Mouse (Mus musculus) adrenal gland, postnatal 25 days (tissue): ENCODE results near the gene Tmem256. TPM values are rescaled to one million over a fixed set of nuclear protein-coding genes. Genes with fewer than 3 reads are reported as not detected.
A peak's percentile ranks its signal among the peaks of the same experiment; 100 is the strongest.
"Not testable (repeated sequence)": the region's sequence is repeated elsewhere in the genome, so short reads cannot be mapped to it uniquely, and the experiment has no call there.

Experiments used
- DNase-seq: peaks from one replicate; pipeline ENCODE4 v3.0.0; 2021; ENCODE audit warnings: mixed read lengths
- total RNA-seq: library from RNA; stranded (reverse); gene quantifications from 2 replicates; pipeline ENCODE4 v1.2.3, GENCODE M21; 2021

The Tmem256 gene
- total RNA-seq, 1 experiment from 2014 or later, result 149 TPM

DNA sequence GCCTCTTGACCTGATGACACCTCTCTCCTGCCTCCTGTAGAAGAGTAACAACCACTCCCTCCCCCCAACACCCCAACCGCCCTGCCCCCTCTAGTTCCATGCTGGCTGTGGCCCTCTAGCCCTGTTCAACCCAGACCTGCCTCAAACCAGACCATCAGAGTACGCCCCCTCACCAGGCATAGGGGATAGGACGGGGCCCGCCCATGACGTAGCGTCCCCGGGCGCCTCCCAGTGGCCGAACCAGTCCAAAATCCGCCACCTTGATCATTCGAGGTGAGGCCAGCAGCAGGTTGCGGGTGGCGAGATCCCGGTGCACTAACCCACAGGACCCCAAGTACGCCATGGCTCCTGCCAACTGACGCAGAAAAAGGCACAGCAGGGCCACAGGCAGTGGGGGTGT, 17.0 kb downstream of the Tmem256 start:
- peak; percentile 56 for DNase-seq

DNA sequence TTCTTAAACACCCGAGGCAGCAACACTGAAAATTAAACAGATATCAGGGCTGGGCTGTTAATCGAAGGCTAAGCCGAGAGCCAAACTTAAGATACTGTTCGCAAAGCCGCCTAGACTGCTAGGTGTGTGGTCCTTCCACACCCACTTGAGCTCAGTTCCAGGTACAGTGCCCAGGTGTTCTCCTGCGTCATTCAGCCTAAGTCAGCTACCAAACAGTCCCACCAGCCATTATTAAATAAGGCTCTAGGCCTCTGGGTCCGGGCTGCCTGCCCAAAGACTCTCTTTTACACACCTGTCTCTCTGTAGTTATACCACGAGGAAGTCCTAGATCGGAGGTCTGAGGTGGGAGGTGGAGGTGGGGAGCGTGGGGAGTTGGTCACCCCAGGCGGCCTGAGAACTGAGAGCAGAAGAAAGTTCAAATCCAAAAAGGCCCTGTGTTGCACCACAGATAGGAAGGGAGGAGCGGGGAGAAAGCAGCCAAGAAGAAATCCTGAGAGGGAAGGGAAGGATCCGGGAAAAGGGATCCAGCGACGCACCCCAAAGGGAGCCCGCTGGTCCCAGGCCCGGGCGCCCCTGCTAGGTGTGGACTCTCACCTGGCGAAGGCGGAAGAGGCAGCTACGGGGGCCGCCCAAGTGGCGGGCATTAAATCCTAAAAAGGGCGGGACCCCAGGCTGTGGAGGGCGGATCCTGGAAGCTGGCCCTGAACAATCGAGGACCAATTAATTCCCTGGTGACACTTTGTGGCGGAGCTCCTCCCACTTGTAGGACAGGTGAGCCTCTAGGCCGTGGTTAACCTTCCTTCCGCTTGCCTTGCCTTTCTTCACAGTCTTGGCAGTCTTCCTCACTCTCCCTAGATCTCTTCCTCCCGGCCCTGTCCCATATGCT, 20.0 kb downstream of the Tmem256 start, which contains the start of gene Tnk1:
Tnk1 (minus strand) TSS at position 618 of the 886 bp plus-strand sequence.
- no peak for DNase-seq

DNA sequence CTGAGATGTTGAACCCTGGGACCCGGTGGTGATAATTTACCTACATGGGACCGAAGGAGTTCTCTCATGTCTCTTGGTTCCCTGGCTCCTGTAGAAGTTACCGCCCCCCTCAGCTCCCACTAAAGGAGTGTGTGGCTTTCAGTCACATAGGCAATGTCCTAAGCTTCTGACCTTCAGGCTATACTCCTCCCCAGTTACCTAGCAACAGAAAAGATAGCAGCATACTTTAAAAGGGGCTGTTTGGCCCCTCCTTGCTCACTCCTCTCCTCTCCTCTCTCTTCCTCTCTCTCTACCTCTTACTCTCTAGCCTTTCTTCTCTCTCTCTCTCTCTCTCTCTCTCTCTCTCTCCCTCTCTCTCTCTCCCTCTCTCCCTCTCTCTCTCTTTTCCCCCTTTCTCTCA, 25.4 kb downstream of the Tmem256 start:
- DNase-seq, result not testable (repeated sequence)

DNA sequence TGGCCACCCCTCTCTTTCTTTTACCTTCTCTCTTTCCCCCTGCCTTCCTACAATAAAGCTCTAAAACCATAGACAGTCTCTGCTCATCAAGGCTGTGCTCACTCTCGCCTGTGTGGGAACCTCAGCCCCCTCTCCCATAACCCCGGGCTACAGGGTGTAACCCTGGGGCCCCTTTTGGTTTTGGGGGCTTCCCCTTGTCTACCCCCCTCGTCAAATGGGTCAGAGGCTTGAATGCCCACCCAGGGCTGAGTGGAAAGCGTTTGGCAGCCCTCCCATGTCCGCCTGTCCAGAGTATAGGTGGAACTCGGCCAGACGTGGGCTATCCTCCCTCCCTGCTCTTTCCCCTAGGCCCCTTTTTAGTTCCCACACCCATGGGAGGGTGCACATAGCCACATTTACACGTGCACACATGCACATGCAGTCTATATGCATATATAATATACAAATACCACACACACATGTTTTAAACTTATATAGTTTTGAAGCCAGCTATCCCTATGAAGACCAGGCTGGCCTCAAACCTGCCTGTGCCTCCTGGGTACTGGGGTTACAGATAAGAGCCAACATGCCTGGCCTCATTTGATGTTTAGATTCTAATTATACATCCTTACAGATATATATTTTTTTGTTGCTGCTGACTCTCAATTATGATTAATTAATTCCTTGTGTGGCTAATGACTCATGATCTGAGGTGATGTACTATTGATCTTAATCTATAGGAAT, 26.0 kb downstream of the Tmem256 start:
- DNase-seq, result no peak

DNA sequence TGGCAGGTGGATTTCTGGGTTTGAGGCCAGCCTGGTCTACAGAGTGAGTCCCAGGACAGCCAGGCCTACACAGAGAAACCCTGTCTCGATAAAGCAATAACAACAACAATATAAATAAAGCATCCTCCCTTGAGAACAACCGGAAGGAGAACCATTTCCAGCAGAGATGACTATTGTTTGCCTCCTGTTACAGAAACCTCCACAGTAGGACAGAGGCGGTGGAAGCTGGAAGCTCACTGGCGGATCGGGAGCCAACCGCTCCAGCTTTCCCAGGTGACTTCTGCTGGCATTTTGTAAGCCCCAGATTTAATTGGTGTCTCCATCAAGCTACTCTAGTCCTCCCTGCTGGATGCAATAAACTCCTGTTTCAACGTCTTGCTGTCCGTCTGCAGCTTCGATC, 27.2 kb downstream of the Tmem256 start:
- DNase-seq, result no peak

DNA sequence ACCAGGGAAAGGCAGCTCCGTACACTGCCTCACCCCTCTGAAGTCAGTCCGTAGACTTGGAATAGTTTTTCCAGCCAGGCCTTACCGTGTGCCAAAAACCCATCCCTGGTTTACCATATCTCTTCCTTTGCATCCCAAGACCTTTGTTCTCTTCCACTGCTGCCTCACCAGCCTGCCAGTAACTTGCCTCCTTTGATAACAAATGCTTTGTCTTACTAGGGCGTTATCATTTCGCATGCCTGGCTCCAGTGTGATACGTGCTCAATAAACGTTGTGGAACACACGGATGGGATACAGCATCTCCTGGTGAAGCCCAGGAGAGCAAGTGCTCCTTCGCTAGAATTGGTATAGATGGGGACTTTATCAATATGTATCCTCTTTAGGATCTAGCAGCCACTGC, 29.0 kb downstream of the Tmem256 start:
- no peak for DNase-seq

DNA sequence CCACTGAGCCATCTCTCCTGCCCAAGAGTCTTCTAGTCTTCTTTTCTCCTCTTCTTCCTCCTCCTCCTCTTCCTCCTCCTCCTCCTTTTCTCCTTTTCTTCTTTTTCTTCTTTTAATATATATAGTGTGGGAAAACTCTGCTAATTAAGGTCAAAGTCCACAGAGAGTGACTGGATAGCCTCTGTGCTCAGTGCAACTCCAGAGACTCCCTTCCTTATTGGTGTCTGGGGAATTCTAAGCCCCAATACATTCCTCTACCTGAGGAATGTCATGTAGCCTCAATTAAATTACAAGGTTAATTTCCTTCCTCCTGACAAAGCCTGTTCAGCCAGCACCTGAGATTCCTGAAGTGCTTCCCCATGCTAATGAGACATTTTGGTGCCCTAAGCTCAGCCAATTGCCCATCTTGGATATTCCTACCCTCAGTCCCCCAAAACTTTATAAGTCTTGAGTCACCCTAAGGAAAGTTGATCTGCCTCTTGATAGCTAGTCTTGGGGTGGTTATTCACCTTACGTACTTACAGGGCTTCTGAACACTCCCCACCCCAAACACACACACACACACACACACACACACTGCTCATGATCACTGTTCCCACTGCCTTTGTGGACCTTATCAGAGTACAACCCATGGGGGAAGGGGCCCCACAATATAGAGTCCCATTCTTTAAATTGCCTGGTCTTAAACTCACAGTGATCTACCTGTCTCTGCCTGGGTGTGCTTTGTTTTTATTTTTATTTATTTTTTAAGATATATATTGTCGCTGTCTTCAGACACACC, 32.2 kb downstream of the Tmem256 start:
- no peak for DNase-seq

DNA sequence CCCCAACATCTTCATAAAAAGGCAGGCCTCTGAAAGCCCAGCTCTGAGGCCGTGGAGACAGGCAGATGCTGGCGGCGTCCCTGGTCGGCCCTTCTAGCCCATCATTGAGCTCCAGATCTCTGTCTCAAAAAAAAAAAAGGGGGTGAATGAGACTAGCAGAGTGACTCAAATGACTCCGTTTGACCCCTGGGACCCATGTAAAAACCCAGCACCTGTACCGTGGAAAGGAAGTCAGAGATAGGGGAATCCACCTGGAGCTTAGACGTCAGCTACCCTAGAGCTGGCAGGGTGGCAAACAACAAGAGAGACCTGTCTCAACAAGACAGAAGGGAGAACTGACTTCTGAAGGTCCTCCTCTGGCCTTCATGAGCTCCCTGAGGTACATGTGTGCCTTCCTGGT, 33.5 kb downstream of the Tmem256 start:
- no peak for DNase-seq

DNA sequence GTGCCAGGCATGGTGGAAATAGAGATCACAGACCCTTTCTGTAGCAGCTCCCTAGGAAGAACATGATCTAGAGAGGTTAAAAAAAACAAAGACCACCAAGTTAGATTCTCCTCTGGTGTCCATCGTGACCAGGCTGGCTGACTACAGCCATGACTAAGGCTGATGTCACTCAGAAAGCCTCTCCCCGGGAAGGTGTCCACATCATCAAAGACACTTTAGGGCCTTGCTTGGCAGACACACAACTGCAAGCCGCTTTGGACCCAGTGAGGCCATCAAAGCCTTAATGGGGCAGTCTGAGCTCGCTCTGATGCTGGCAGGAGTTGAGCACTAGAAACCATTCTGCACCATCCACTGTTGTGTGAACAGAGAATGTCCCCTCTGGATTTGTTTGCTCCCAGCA, 34.1 kb downstream of the Tmem256 start:
- DNase-seq, result peak; percentile 26

DNA sequence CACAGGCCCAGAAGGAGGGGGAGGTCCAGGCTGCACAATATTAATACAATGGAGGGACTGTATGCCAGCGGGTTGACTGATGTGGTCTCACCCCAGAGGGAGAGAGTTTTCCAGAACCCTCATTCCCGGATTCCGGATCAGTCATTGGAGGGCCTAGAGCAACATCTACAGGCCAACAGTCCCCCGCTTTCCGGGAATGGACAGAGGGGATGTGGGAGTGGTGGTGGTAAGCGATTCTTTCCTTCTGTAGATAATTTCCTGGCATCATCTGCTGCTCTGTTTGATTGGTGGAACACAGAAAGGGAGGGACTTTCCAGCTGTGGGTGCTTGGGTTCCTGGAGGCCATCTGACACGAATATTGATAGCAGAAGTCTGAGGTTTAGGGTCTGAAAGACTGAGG, 37.9 kb downstream of the Tmem256 start:
- no peak for DNase-seq

DNA sequence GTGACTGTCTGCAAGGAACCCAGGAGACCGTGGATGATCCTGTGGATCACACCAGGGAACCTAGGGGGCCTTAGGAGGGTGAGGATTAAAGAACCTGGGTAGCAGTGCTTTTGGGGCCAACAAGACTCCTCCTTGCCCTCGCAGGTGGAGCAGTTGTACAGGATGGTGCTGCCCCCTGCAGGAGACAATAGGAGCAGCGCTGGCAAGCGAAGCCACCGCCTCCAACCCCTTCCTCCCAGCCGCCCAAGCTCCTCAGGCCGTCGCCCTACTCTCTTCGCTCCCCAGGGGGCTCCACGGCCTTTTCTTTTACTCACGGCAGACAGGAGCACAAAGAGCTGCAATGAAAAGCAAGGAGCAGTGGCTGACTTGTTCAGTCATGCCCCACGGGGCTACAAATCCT, 38.6 kb downstream of the Tmem256 start:
- peak; percentile 87 for DNase-seq

DNA sequence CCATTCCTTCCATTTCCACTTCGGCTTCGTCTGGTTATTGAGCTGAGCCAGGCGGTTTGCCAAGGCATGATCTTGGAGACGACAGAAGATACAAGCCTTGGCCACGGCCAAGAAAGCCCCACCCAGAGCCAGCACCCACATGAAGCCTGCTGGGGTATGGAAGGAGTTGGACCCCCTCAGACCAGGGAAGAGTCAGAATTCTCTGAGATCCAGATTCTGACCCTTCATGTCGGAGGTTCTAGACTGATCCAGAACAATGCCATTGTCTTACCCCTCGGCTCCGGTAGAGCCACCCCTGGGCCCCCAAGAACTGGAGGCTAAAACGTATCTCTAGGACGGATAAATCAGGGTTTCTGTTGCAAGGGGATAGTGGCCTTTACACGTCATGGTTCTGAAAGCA, 39.6 kb downstream of the Tmem256 start, which contains the start of gene Tmem95:
Tmem95 (minus strand) TSS at position 141 of the 400 bp plus-strand sequence.
- DNase-seq, result no peak

DNA sequence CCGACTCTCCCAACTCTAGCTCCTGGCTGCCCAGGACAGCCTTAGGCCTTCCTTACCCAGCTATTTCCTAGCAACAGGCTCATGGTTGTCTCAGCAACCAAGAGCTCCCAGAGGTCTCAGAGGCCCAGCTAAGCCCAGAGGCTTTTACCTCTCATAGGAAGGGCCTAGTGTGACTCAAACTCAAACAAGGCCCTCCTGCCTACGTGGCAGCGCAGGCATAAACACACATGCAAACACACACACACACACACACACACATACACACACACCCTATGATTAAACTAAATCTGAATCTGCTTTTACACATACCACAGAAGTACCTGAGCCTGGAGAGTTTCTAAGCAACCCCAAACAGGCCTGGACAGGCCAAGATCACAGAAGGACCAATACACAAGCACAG, 40.1 kb downstream of the Tmem256 start:
- no peak for DNase-seq

DNA sequence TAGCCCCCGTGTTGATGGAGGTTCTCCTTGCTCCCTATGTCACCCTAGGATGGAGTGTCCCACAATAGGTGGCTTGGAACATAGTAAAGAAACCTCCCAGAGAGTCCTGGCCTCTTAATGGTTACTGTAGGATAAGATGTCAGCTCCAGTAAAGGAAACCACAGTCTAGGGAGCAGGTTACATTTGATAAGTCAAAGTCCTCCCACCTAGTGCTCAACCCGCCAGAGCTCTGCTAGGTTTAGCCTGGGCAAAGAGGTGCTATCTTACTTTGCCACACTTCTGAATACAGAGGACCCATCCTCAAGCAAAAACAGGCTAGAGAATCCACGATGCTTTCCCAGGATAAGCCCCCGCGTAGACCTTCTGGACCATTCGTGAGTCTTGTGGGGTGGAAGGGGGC, 40.6 kb downstream of the Tmem256 start:
- no peak for DNase-seq

DNA sequence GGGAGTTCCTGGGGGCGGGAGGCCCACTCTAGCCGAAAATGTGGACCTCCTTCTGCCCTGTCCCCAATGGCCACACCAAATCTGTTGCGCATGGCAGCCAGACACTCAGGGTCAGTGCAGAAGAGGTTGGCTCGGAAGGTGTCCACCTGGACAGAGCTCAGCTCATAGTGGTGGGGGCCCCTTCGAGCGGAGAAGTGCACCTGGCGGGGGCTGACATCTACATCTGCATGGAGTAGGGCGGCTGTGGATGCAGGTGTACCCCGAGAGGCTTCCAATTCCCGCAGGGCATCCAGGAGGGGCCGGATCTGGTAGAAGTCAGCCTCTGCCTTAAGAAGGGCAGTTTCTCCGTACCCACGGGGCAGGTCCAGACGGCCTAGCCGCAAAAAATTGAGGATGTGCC, 41.4 kb downstream of the Tmem256 start:
- DNase-seq, result no peak

DNA sequence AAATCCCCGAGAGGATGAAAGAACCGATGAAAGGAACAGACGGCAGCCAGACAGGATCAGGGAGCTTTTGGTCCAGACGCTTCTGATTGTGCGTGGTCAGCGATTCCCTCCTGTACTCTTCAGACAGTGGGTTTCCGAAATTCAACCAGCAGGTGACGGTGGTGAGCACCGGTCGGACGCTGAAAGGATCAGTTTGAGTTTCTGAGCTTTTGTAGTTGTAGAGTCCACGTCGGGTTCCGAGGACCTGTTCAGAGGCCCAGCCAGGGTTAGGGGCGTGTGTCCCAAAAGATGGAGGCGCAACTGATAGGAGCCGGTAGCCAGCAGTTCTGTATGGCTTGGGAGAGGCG, 42.2 kb downstream of the Tmem256 start:
- DNase-seq, result peak; percentile 66

DNA sequence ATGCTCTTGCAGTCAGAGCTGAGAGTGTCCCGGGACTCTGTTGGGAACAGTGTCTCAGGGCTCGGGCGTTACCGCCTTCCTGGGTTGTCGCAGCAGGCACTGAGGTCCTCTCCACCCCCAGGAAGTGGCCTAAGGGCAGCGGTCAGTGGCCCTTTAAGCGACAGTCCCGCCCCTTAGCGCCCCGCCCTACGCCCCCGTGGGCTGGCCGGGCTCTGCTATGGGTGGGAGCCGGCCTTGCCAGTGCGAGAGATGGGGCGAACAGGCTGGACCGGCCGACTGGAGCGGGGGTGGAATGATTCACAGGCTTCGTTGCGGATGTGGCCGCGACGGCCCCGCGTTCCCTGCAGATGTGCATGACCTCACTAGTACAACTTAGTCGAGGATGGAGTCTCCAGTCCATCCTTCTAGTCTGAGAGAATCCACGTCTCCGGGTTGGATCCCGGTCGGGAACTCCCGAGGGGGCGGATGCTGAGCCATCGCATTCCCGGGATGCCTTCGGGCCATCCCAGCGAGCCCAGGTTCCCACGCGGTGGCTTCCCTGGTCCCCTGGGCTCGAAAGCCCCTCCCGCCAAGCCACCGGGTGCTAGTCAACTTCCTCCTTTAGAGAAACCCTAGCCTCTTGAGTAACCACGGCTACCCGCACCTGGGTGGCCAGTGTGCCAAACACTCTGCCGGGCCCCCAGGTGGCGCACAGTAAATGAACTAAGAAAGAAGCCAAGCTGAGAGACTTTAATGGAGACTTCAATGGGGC, 42.7 kb downstream of the Tmem256 start, which contains the start of gene Kctd11:
Kctd11 (minus strand) TSS at position 554 of the 751 bp plus-strand sequence.
- peak; percentile 91 for DNase-seq

DNA sequence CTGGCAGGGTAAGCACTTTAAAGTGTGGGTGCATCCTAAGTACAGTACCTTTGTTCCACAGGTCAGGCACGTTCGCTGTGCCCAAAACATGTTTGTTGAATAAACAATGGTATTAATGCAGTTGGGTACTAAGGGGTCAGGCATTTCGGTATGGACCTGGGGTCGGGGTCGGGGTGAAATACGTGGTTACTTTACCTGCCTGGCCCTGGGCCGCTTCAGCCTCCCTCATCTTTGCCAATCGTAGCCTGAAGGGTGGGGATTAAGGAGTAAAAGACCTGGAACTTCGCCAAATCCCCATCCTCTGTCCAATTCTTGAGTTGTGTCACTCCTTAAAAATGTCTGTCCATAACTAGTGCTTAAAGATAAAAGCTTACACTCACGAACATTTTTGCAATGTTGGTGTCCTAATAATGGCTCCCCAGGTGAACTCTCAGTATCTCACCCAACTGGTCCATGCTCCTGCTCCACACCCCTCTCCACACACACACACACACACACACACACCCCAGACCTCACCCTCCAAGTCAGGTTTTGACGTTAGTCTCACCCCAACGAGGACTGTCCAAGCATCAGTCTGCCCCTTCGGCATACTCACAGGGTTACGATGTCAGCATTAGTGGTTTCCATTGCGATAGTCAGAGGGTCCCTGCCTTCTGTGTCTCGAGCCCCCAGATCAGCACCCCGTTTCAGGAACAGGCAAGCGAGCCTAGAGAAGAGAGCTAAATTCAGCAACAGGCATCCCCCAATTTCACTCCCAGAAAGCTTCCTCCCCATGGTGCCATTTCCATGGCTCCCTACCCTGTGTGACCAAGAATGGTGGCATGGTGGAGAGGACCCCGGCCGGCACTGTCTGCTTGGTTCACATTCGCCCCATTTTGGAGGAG, 43.7 kb downstream of the Tmem256 start:
- DNase-seq, result no peak

DNA sequence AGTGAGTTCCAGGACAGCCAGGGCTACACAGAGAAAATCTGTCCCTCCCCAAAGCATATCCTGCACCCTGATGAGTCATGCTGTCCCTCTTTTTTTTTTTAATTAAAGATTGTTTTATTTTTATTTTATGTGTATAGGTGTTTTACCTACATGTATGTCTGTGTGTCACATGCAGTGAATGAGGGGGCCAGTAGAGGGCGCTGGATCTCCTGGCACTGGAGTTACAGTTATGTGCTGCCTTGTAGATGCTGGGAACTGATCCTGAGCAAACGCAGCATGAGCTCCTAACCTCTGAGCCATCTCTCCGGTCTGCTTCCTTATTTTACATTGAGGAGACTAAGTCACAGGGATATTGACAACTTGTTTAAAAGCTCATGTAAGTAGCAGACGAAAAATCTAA, 44.8 kb downstream of the Tmem256 start:
- DNase-seq, result no peak

DNA sequence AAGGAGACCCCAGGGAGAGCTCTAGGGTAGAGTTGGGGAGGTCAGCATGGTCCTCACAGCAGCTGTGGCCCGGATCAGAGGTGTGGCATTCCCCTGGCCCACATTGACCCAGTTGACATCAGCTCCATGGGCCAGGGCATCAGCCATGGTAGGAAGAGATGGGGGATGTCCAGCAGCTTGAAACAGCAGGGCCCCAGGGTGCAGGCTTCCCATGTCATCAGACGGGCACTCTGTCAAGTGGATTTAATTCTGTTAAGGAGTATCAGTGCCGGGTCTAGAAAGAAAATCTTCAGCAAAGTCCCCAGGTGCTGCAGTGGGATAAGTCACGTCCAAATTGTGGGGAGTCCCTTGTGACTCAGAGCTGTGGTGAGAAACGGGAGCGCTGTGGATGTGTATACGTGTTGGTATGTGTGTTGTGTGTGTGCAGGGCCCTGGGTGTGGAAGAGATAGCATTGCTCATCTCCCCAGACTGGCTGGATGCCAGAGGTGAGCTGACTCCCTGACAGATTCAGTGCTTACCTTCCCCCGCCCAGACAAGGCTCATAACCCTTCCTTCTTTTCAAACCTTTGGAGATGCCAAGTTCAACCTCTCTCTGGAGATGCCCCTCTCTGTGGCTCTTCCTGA, 45.3 kb downstream of the Tmem256 start:
- DNase-seq, result peak; percentile 36
